Comparison of ENCODE assay signal across 14 mouse cellular contexts in the genomic region with DNA sequence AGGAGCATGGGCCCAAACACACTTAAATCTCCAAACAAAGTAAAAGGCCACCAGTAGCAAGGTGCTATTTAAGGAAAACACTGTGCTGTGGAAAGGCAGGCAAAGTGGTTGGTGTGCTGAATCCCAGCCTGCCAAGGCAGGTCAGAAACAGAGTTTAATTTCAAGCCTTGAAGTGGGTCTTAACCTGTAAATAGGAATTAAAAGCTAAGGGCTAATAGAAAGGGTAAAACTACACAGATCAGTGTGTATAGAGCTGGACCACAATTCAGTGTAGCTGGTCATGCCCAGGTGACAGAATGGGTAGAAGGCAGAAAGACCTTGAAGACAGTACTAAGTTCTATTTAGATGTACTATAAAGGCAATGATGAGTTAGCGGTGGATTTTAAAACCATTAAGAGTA. TPM values are rescaled to one million over a fixed set of nuclear protein-coding genes. Genes with fewer than 3 reads are reported as not detected.
DNase-seq lines count a peak whose midpoint lies in the region; ATAC-seq and TF ChIP-seq lines count a peak whose summit lies in the region.
"Had no signal": no experiment of that assay in that cellular context is flagged by ENCODE, and none has a peak within 500 bp of the region (broad histone marks: within the 10 kb centered on the region; RNA-seq: fewer than 3 reads in every experiment).

No protein-coding gene starts in this region.

- TF ChIP-seq CTCF in thymus, adult 2 months (IDR thresholded peaks at IDR 0.05; ENCODE audit: borderline replicate concordance, control insufficient read depth, extremely low read depth, insufficient read depth, low read length, poor library complexity) = no peak

- no peak overlapping the region; the same call in 1 of the 2 replicates for H3K9ac ChIP-seq in forebrain, embryonic 11.5 days (ENCODE audit: low read length)
- H3K9ac ChIP-seq in hindbrain, embryonic 12.5 days = no peak overlapping the region
- H3K9ac ChIP-seq in midbrain, embryonic 14.5 days (replicated peaks; ENCODE audit: low read length) = no peak overlapping the region
- H3K9ac ChIP-seq: lung, embryonic 14.5 days had no signal

- no peak for DNase-seq in heart, embryonic 10.5 days (ENCODE audit: low spot score)
- DNase-seq in heart, postnatal 14 days = no peak
- no peak for DNase-seq in forebrain, embryonic 11.5 days (ENCODE audit: low spot score)
- DNase-seq in midbrain, embryonic 14.5 days = no peak
- no peak for DNase-seq in thymus, adult 2 months
- DNase-seq in thymus, postnatal 10 days (ENCODE audit: low spot score in 2 of 2) = no peak
- DNase-seq in adrenal gland, adult 2 months = no peak
- DNase-seq: B cell, adult 2 months; gastrocnemius, postnatal 14 days; thymus, postnatal 25 days had no signal

- H3K4me2 ChIP-seq in forebrain, embryonic 11.5 days (ENCODE audit: low read depth, low read length, severe bottlenecking) = no peak overlapping the region; the same call in 1 of the 2 replicates
- H3K4me2 ChIP-seq in hindbrain, embryonic 12.5 days (replicated peaks) = peak overlapping the region; percentile 44
- H3K4me2 ChIP-seq in midbrain, embryonic 14.5 days (ENCODE audit: low read length) = peak overlapping the region; percentile 53; the same call in 1 of the 2 replicates

- 49% methylated on average over 1 of the region's 1 CpGs for WGBS in heart, embryonic 10.5 days
- WGBS in forebrain, embryonic 11.5 days = 18% methylated on average over 1 of the region's 1 CpGs
- 38% methylated on average over 1 of the region's 1 CpGs for WGBS in hindbrain, embryonic 12.5 days
- WGBS in midbrain, embryonic 14.5 days = 32% methylated on average over 1 of the region's 1 CpGs
- WGBS in thymus, adult 2 months = 95% methylated on average over 1 of the region's 1 CpGs

- H3K36me3 ChIP-seq in heart, embryonic 10.5 days = no peaks in the 10 kb centered on the region
- no peaks in the 10 kb centered on the region for H3K36me3 ChIP-seq in forebrain, embryonic 11.5 days (ENCODE audit: control insufficient read depth, insufficient read depth, low read length)
- H3K36me3 ChIP-seq in hindbrain, embryonic 12.5 days = no peaks in the 10 kb centered on the region
- H3K36me3 ChIP-seq in midbrain, embryonic 14.5 days (ENCODE audit: control insufficient read depth, insufficient read depth, low read length) = no peaks in the 10 kb centered on the region
- H3K36me3 ChIP-seq in thymus, adult 2 months (ENCODE audit: control insufficient read depth, insufficient read depth, low read length) = no peaks in the 10 kb centered on the region
- H3K36me3 ChIP-seq: G1E; kidney, embryonic 15.5 days had no signal

- intact Hi-C loops in heart, postnatal 14 days (cut with DNase I) = no loop called here

- no peaks in the 10 kb centered on the region for H3K9me3 ChIP-seq in heart, embryonic 10.5 days
- no peaks in the 10 kb centered on the region for H3K9me3 ChIP-seq in forebrain, embryonic 11.5 days (ENCODE audit: control insufficient read depth, low read length)
- H3K9me3 ChIP-seq in hindbrain, embryonic 12.5 days (replicated peaks) = no peaks in the 10 kb centered on the region
- no peaks in the 10 kb centered on the region for H3K9me3 ChIP-seq in midbrain, embryonic 14.5 days (ENCODE audit: control insufficient read depth, low read length)
- H3K9me3 ChIP-seq: G1E; kidney, embryonic 15.5 days had no signal

- ATAC-seq in forebrain, embryonic 11.5 days (replicated peaks; ENCODE audit: low FRiP score) = no peak
- no peak for ATAC-seq in hindbrain, embryonic 12.5 days (ENCODE audit: low FRiP score)
- ATAC-seq in midbrain, embryonic 14.5 days (ENCODE audit: low FRiP score, low TSS enrichment) = no peak

- peak overlapping the region; percentile 56 for H3K4me3 ChIP-seq in heart, embryonic 10.5 days
- H3K4me3 ChIP-seq in forebrain, embryonic 11.5 days (ENCODE audit: low read depth, low read length) = no peak overlapping the region
- no peak overlapping the region for H3K4me3 ChIP-seq in hindbrain, embryonic 12.5 days
- no peak overlapping the region for H3K4me3 ChIP-seq in midbrain, embryonic 14.5 days (replicated peaks; ENCODE audit: low read depth, low read length)
- H3K4me3 ChIP-seq in thymus, adult 2 months (ENCODE audit: control insufficient read depth, insufficient read depth, low read length) = no peak overlapping the region

- H3K27me3 ChIP-seq in heart, embryonic 10.5 days (ENCODE audit: insufficient read depth, poor library complexity, severe bottlenecking) = peaks cover 100% of the 10 kb centered on the region
- peaks cover 50% of the 10 kb centered on the region for H3K27me3 ChIP-seq in forebrain, embryonic 11.5 days (ENCODE audit: control insufficient read depth, insufficient read depth, low read length)
- H3K27me3 ChIP-seq in hindbrain, embryonic 12.5 days = peaks cover 92% of the 10 kb centered on the region
- H3K27me3 ChIP-seq in midbrain, embryonic 14.5 days (ENCODE audit: control insufficient read depth, insufficient read depth, low read length) = peaks cover 59% of the 10 kb centered on the region
- peaks cover 30% of the 10 kb centered on the region for H3K27me3 ChIP-seq in thymus, adult 2 months (ENCODE audit: control insufficient read depth, insufficient read depth, low read length)

- H3K27ac ChIP-seq in heart, embryonic 10.5 days = no peak overlapping the region
- H3K27ac ChIP-seq in forebrain, embryonic 11.5 days (ENCODE audit: low read depth, low read length) = peak overlapping the region; percentile 74
- peak overlapping the region; percentile 58 for H3K27ac ChIP-seq in hindbrain, embryonic 12.5 days
- peak overlapping the region; percentile 32; the same call in 1 of the 2 replicates for H3K27ac ChIP-seq in midbrain, embryonic 14.5 days (replicated peaks; ENCODE audit: low read depth, low read length)
- H3K27ac ChIP-seq in thymus, adult 2 months (ENCODE audit: control insufficient read depth, insufficient read depth, low read length) = no peak overlapping the region
- H3K27ac ChIP-seq: kidney, embryonic 15.5 days had no signal

- H3K4me1 ChIP-seq in heart, embryonic 10.5 days = peaks cover 21% of the 10 kb centered on the region
- H3K4me1 ChIP-seq in forebrain, embryonic 11.5 days (replicated peaks; ENCODE audit: control insufficient read depth, insufficient read depth, low read length) = peaks cover 59% of the 10 kb centered on the region
- H3K4me1 ChIP-seq in hindbrain, embryonic 12.5 days = peaks cover 56% of the 10 kb centered on the region
- peaks cover 50% of the 10 kb centered on the region for H3K4me1 ChIP-seq in midbrain, embryonic 14.5 days (ENCODE audit: control insufficient read depth, insufficient read depth, low read length)
- H3K4me1 ChIP-seq in thymus, adult 2 months (replicated peaks; ENCODE audit: control insufficient read depth, insufficient read depth, low read length) = no peaks in the 10 kb centered on the region

- no peak for TF ChIP-seq POLR2A in thymus, adult 2 months (IDR thresholded peaks at IDR 0.05; ENCODE audit: control insufficient read depth, extremely low read depth, insufficient read depth, low read length, poor library complexity)

RNA-seq across cellular contexts. Expression of gene Robo3, which starts 24.1 kb away (rescaled TPM):
- polyA plus RNA-seq in heart, embryonic 10.5 days (2016; fragmentation: Nextera tagmentation; extraction: Ambion mirVana) = 0.06 and 0.10 TPM in 2 replicates
- total RNA-seq in heart, postnatal 14 days (2021) = not detected
- 19.5 and 19.6 TPM in 2 replicates for polyA plus RNA-seq in forebrain, embryonic 11.5 days (2014; fragmentation: Nextera tagmentation; extraction: Ambion mirVana)
- polyA plus RNA-seq in hindbrain, embryonic 12.5 days (2016; fragmentation: Nextera tagmentation; extraction: Ambion mirVana) = 155 and 187 TPM in 2 replicates
- 8.9 and 13.3 TPM in 2 replicates for polyA plus RNA-seq in midbrain, embryonic 14.5 days (2014; fragmentation: Nextera tagmentation; extraction: Ambion mirVana)
- polyA plus RNA-seq in thymus, adult 2 months (2012; rRNA removed) = 0.78 and 0.94 TPM in 2 replicates
- total RNA-seq in adrenal gland, adult 2 months (2021) = under 1 TPM; 0.62 to 0.75 TPM
- polyA plus RNA-seq in adrenal gland, adult 2 months (2012; rRNA removed) = 2.9 and 5.9 TPM in 2 replicates
- total RNA-seq: gastrocnemius, postnatal 14 days had no signal

RNA-seq across cellular contexts. Expression of gene Msantd2, which starts 32.0 kb away (rescaled TPM):
- polyA plus RNA-seq in heart, embryonic 10.5 days (2016; fragmentation: Nextera tagmentation; extraction: Ambion mirVana) = 17.9 and 23.8 TPM in 2 replicates
- total RNA-seq in heart, postnatal 14 days (2021) = 10 to 100 TPM; 10.5 to 11.3 TPM
- polyA plus RNA-seq in forebrain, embryonic 11.5 days (2014; fragmentation: Nextera tagmentation; extraction: Ambion mirVana) = 45.2 and 45.3 TPM in 2 replicates
- 50.7 TPM in 2 replicates for polyA plus RNA-seq in hindbrain, embryonic 12.5 days (2016; fragmentation: Nextera tagmentation; extraction: Ambion mirVana)
- polyA plus RNA-seq in midbrain, embryonic 14.5 days (2014; fragmentation: Nextera tagmentation; extraction: Ambion mirVana) = 32.5 and 42.9 TPM in 2 replicates
- polyA plus RNA-seq in thymus, adult 2 months (2012; rRNA removed) = 42.8 and 42.9 TPM in 2 replicates
- 10 to 100 TPM; 15.3 to 22.7 TPM for total RNA-seq in adrenal gland, adult 2 months (2021)
- polyA plus RNA-seq in adrenal gland, adult 2 months (2012; rRNA removed) = 26.0 and 29.9 TPM in 2 replicates

RNA-seq across cellular contexts. Expression of gene Robo4, which starts 55.5 kb away (rescaled TPM):
- 2.0 and 4.0 TPM in 2 replicates for polyA plus RNA-seq in heart, embryonic 10.5 days (2016; fragmentation: Nextera tagmentation; extraction: Ambion mirVana)
- 10 to 100 TPM; 41.0 to 44.1 TPM for total RNA-seq in heart, postnatal 14 days (2021)
- polyA plus RNA-seq in forebrain, embryonic 11.5 days (2014; fragmentation: Nextera tagmentation; extraction: Ambion mirVana) = 6.6 and 7.0 TPM in 2 replicates
- 8.0 and 12.0 TPM in 2 replicates for polyA plus RNA-seq in hindbrain, embryonic 12.5 days (2016; fragmentation: Nextera tagmentation; extraction: Ambion mirVana)
- polyA plus RNA-seq in midbrain, embryonic 14.5 days (2014; fragmentation: Nextera tagmentation; extraction: Ambion mirVana) = 2.6 and 4.5 TPM in 2 replicates
- polyA plus RNA-seq in thymus, adult 2 months (2012; rRNA removed) = 5.5 and 6.6 TPM in 2 replicates
- 10 to 100 TPM; 17.3 to 27.0 TPM for total RNA-seq in adrenal gland, adult 2 months (2021)
- 47.5 and 54.0 TPM in 2 replicates for polyA plus RNA-seq in adrenal gland, adult 2 months (2012; rRNA removed)
- polyA plus RNA-seq: G1E had no signal

Comparison
In these comparisons a context has a peak if more than half of its experiments do, and no peak if none do; other contexts are left out.
1. H3K27ac ChIP-seq: peak in forebrain, embryonic 11.5 days (single experiment), hindbrain, embryonic 12.5 days (single experiment) and midbrain, embryonic 14.5 days (single experiment); none in heart, embryonic 10.5 days (single experiment) and thymus, adult 2 months (single experiment).